Mouse (Mus musculus): Measurements from ENCODE around the gene Rps2. TPM values are rescaled to one million over a fixed set of nuclear protein-coding genes. Genes with fewer than 3 reads are reported as not detected.
A peak's percentile ranks its signal among the peaks of the same experiment; 100 is the strongest.

Gene Rps2
- polyA plus RNA-seq, 1 experiment from 2014 or later = 1,443 TPM

DNA sequence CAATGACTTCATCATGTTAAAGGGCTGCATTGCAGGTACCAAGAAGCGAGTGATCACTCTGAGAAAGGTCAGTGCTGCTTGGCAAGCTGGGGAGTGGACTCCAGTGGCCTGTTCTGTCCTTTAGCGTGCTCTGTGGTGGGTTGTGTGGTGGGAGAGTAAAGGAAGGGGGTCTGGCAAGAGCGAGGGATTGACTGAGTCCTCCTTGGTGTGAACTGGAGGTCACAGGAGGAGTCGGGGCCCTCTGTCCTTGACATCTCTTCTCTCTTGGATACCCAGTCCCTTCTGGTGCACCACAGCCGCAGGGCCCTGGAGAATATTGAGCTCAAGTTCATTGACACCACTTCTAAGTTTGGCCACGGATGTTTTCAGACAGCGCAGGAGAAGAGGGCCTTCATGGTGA, 17.5 kb downstream of the Rps2 start:
- peaks cover 10% of the 10 kb centered on the region; the same call in 1 of the 2 replicates for H3K36me3 ChIP-seq
- no peaks in the 10 kb centered on the region for H3K9me3 ChIP-seq
- H3K9ac ChIP-seq = no peak overlapping the region
- WGBS = 83% methylated on average over 7 of the region's 7 CpGs
- peak overlapping the region; percentile 62; the same call in 1 of the 2 replicates for H3K27ac ChIP-seq
- peak overlapping the region; percentile 85 for H3K4me2 ChIP-seq
- H3K4me1 ChIP-seq = peaks cover 17% of the 10 kb centered on the region
- no peaks in the 10 kb centered on the region for H3K27me3 ChIP-seq
- no peak overlapping the region for H3K4me3 ChIP-seq
- ATAC-seq (ENCODE audit: insufficient number of reproducible peaks, insufficient read depth, low FRiP score, low TSS enrichment, low read depth) = no peak

DNA sequence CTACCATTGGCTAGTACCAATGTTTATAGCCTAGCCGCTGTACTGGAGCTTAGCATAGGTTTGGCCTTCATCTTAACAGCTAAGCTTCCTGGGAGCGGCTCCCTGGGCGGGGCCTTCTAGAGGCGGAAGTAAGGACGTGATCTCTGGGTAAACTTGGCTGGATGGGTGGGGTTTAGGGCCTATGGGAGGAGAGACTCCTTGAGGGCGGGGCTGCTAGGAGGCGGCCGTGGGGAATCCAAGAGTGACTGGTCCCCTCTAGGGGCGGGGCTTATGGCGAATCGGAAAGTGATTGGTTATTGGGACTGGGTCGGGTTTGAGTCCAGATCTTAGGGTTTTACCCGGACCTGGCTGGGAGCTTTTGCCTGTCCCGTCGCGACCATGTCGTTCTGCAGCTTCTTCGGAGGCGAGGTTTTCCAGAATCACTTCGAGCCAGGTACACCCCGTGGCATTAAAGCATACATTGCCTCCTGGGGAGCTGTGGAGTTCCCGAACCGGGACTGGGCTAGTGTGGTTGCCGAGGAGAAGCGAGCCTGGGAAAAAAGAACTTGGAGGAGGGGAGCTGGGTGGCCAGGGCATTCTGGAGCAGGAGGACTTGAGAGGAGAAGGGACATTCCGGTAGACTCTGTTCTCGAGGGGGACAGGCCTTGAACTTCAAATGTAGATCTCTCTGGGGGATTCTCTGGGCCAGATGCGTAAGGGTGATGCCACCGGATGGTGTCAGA, 18.6 kb downstream of the Rps2 start, which contains the start of gene Msrb1:
Gene Msrb1, plus strand, starts transcription at position 313 of the 722 bp plus-strand sequence.
- peaks cover 18% of the 10 kb centered on the region for H3K36me3 ChIP-seq
- H3K27me3 ChIP-seq = no peaks in the 10 kb centered on the region
- 2% methylated on average over 29 of the region's 29 CpGs for WGBS
- H3K4me3 ChIP-seq = peak within 1 kb of the TSS; percentile 59
- peak within 1 kb of the TSS; percentile 62 for H3K27ac ChIP-seq
- peak within 1 kb of the TSS; percentile 72 for H3K9ac ChIP-seq
- peak; percentile 93 for ATAC-seq (ENCODE audit: insufficient number of reproducible peaks, insufficient read depth, low FRiP score, low TSS enrichment, low read depth)
- H3K4me1 ChIP-seq = peaks cover 17% of the 10 kb centered on the region
- H3K9me3 ChIP-seq = no peaks in the 10 kb centered on the region
- peak within 1 kb of the TSS; percentile 85 for H3K4me2 ChIP-seq

DNA sequence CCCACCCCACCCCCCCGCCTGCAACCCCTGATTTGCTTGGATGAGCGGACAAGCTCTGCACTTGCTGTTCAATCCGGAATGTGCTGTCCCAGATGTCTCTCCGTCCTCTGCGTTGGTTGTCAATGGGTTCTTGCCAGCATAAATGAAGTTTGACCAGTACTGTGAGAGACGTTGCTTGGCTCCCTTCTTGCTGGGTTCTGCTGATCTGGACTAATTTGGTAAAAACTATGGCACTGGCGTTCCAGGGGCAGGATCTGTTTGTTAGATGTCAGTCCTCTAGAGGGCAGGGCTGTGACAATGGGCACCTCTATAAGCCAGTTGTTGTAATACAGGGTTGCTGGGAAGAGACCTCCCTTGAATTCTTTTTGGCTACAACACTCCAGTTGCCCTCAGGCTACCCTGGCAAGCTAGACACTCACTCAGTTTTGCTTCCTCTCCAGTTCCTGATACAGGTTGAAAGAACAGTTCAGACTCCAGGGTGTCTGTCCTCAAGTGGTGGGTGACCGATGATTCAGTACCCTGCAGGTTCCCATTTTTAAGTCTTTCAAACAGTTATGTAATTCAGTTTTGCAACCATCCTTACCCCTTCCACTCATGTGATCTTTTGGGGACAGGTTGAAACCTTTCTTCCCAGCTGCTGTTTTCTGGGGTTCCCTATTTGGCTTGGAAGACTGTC, 19.4 kb downstream of the Rps2 start:
- H3K4me2 ChIP-seq = peak overlapping the region; percentile 85
- peak overlapping the region; percentile 72 for H3K9ac ChIP-seq
- H3K4me3 ChIP-seq = peak overlapping the region; percentile 59
- peaks cover 17% of the 10 kb centered on the region for H3K4me1 ChIP-seq
- WGBS = 19% methylated on average over 8 of the region's 8 CpGs
- no peak overlapping the region for H3K27ac ChIP-seq
- no peak for ATAC-seq (ENCODE audit: insufficient number of reproducible peaks, insufficient read depth, low FRiP score, low TSS enrichment, low read depth)
- H3K36me3 ChIP-seq = peaks cover 24% of the 10 kb centered on the region
- no peaks in the 10 kb centered on the region for H3K27me3 ChIP-seq
- H3K9me3 ChIP-seq = no peaks in the 10 kb centered on the region

DNA sequence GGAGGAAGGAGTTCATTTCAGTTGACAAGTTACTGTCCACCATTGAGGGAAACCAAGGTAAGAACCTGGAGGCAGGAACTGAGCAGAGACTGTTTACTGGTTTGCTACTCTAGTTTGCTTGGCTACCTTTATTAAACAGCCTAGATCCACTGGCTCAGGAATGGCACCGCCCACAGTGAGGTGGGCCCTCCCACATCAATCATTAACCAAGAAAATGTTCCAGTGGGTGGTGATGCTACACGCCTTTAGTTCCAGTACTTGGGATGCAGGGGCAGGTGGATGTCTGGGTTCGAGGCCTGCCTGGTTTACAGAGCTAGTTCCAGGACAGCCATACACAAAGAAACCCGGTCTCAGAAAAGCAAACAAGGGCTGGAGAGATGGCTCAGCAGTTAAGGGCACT, 20.3 kb downstream of the Rps2 start:
- no peak for ATAC-seq (ENCODE audit: insufficient number of reproducible peaks, insufficient read depth, low FRiP score, low TSS enrichment, low read depth)

DNA sequence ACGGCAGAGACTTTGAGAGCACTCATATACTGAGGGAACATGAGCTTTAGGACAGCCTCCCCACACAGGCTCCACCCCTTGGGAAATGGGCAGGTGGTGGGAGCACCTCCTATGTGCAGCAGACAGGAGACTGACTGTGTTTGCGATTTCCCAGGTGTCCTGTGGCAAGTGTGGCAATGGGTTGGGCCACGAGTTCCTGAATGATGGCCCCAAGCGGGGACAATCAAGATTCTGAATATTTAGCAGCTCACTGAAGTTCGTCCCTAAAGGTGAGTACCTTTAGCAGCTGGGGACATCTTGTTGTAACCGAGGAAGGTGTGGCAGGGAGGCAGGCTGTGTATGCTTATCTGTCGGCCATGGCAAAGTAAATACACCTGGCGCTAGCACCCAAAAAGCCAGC, 22.0 kb downstream of the Rps2 start:
- H3K9me3 ChIP-seq = no peaks in the 10 kb centered on the region
- no peak overlapping the region for H3K4me3 ChIP-seq
- WGBS = 82% methylated on average over 8 of the region's 8 CpGs
- no peak for ATAC-seq (ENCODE audit: insufficient number of reproducible peaks, insufficient read depth, low FRiP score, low TSS enrichment, low read depth)
- no peak overlapping the region for H3K4me2 ChIP-seq
- no peaks in the 10 kb centered on the region for H3K27me3 ChIP-seq
- H3K36me3 ChIP-seq = peaks cover 32% of the 10 kb centered on the region
- no peak overlapping the region for H3K9ac ChIP-seq
- H3K27ac ChIP-seq = no peak overlapping the region
- peaks cover 17% of the 10 kb centered on the region for H3K4me1 ChIP-seq

More for the DNA sequence above, 20.3 kb downstream of the Rps2 start:
- no peak overlapping the region for H3K27ac ChIP-seq
- H3K27me3 ChIP-seq = no peaks in the 10 kb centered on the region
- H3K4me2 ChIP-seq = 0 out of 2 replicates have a peak overlapping the region, but pooled peaks have one; percentile 85
- 83% methylated on average over 4 of the region's 4 CpGs for WGBS
- H3K4me3 ChIP-seq = no peak overlapping the region
- H3K36me3 ChIP-seq = peaks cover 32% of the 10 kb centered on the region
- H3K4me1 ChIP-seq = peaks cover 17% of the 10 kb centered on the region
- no peaks in the 10 kb centered on the region for H3K9me3 ChIP-seq
- no peak overlapping the region for H3K9ac ChIP-seq

DNA sequence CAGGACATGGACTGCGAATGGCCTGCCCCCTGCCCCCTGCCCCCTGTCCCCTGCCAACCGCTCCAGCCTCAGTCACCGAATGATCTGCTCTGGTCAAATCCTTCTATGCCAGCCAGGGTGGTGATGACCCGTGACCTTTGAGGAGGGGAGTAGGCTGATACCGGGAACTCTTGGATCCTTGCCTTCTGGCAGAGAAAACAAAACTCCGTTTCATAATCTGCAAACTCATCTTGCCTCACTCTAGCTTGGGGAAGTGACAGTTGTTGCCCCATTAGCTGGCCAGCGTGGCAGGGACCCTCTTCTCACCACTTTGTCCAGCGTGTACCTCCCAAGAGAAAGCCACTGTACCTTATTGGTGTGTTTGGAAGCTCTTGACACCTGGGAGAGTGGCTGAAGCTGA, 24.4 kb downstream of the Rps2 start:
- no peaks in the 10 kb centered on the region for H3K9me3 ChIP-seq
- ATAC-seq (ENCODE audit: insufficient number of reproducible peaks, insufficient read depth, low FRiP score, low TSS enrichment, low read depth) = no peak
- no peak overlapping the region for H3K4me3 ChIP-seq
- H3K9ac ChIP-seq = no peak overlapping the region
- peaks cover 32% of the 10 kb centered on the region for H3K36me3 ChIP-seq
- no peaks in the 10 kb centered on the region for H3K27me3 ChIP-seq
- H3K4me1 ChIP-seq = peaks cover 25% of the 10 kb centered on the region
- 87% methylated on average over 8 of the region's 8 CpGs for WGBS
- H3K27ac ChIP-seq = no peak overlapping the region
- no peak overlapping the region for H3K4me2 ChIP-seq

DNA sequence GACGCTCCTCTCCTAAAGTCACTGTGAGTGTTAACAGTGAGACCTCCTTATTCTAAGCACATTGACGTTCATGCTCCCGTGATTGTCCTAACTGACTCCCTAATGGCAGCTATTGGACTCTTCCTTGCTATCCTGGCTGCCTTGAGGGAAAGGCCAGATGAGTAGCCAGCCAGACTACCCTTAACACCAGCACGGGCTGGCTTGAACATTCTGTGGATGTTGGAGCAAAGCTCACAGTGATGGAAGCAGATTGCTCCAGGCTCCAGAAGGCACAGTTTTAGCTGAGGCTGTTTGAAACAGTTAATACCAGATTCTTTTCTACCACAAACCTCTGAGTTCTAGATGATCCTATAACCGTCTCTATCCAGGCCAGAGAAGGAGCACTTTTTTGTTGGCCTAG, 26.0 kb downstream of the Rps2 start:
- 69% methylated on average over 5 of the region's 5 CpGs for WGBS
- no peak overlapping the region for H3K4me2 ChIP-seq
- no peaks in the 10 kb centered on the region for H3K9me3 ChIP-seq
- H3K4me3 ChIP-seq = no peak overlapping the region
- no peak overlapping the region for H3K9ac ChIP-seq
- peaks cover 32% of the 10 kb centered on the region for H3K36me3 ChIP-seq
- ATAC-seq (ENCODE audit: insufficient number of reproducible peaks, insufficient read depth, low FRiP score, low TSS enrichment, low read depth) = no peak
- no peak overlapping the region for H3K27ac ChIP-seq
- no peaks in the 10 kb centered on the region for H3K27me3 ChIP-seq
- peaks cover 22% of the 10 kb centered on the region for H3K4me1 ChIP-seq

DNA sequence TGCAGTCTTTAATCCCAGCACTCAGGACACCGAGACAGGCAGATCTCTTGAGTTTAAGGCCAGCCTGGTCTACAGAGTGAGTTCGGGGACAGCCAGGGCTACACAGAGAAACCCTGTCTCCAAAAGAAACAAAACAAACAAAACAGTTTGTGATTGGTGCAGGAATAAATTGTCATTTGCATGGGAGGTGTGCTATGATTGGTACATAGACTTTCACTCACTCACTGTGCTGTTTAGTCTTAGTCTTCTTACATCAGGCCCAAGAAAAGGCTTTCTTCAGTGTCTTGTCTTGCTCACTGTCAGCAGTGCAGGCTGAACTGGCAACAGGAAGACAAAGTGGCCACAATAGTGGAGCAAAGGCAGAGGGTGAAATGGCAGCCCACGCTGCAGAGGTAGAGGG, 26.5 kb downstream of the Rps2 start:
- WGBS = 68% methylated on average over 3 of the region's 3 CpGs

DNA sequence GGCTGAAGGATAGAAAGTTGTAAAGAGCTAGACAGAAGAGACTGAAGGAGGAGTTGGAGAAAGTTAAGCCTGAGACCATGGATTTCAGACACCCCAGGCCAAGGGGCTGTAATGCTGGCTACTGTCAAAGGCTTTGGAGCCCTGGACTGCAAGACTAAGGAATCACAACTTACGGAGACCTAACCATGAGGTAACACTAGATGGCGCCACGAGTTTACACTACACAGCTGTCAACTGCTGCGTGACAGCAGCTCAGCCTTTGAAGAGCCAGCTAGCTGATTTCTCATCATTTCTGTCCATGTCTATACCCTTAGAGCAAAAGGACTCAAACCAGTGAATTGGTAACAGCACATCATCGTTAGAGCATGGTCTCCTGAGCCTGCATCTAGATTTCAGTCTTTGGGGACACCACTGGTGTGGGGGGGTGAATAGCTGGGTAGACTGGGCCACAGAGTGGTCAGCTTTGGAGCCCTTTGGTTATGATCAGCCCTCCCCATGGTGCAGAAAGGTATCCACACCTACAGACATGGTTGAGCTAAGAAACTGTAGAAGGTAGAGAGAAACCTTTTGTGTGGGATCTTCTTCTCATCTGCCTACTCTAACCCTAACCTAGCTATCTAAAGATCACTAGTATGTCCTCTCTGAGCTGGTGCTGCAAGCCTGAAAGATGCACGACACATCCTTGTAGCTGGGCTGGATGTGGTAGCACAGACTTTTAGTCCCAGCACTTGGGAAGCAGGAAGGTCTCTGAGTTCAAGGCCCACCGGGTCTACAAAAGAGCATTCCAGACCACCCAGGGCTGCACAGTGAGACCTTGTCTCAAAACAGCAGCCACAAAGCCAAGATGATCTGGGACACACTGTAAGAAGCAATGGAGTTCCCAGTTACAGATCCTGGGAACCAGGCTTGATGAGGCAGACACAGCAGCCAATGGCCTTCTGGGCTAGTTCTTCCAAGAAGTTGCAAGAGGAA, 27.9 kb downstream of the Rps2 start:
- Histone ChIP-seq H3K4me1 (peaks cover 22% of the 10 kb centered on the region), H3K9ac (no peak overlapping the region), H3K9me3 (no peaks in the 10 kb centered on the region), H3K27ac (peak overlapping the region; percentile 77), H3K36me3 (peaks cover 20% of the 10 kb centered on the region), H3K4me2 (no peak overlapping the region), H3K4me3 (no peak overlapping the region), H3K27me3 (peaks cover 11% of the 10 kb centered on the region)
- WGBS = 23% methylated on average over 7 of the region's 7 CpGs
- 0 out of 2 replicates have a peak, but pooled peaks have one; percentile 50 for ATAC-seq (ENCODE audit: insufficient number of reproducible peaks, insufficient read depth, low FRiP score, low TSS enrichment, low read depth)

More for the DNA sequence above, 26.5 kb downstream of the Rps2 start:
- Histone ChIP-seq H3K4me3 (no peak overlapping the region), H3K9ac (no peak overlapping the region), H3K4me2 (no peak overlapping the region), H3K36me3 (peaks cover 32% of the 10 kb centered on the region), H3K27ac (no peak overlapping the region), H3K9me3 (no peaks in the 10 kb centered on the region), H3K27me3 (no peaks in the 10 kb centered on the region), H3K4me1 (peaks cover 22% of the 10 kb centered on the region)
- ATAC-seq (ENCODE audit: insufficient number of reproducible peaks, insufficient read depth, low FRiP score, low TSS enrichment, low read depth) = no peak

DNA sequence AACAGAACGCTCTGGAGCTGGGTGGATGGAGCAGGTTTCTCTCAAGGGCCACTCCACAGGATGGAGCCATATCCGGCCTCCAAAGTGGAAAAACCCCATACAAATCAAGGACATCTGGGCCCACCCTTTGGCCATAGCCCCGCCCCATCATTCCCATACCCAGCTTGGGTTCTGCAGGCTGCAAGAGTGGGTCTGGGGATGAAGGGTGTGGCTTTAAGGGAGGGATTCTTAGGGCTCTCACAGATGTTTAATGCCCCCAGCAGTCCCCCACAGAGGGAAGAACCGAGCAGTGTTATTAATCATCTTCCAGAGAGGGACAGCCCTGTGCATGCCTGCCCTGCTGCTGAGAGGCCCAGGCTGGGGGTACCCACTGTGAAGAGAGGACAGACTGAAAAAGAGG, 29.1 kb downstream of the Rps2 start:
- Histone ChIP-seq H3K9me3 (no peaks in the 10 kb centered on the region), H3K4me1 (peaks cover 33% of the 10 kb centered on the region), H3K4me2 (no peak overlapping the region; the same call in 1 of the 2 replicates), H3K27me3 (peaks cover 22% of the 10 kb centered on the region), H3K4me3 (no peak overlapping the region), H3K9ac (0 out of 2 replicates have a peak overlapping the region, but pooled peaks have one; percentile 23), H3K27ac (peak overlapping the region; percentile 77), H3K36me3 (peaks cover 8% of the 10 kb centered on the region)
- WGBS = 30% methylated on average over 4 of the region's 4 CpGs
- peak; percentile 41; the same call in 1 of the 2 replicates for ATAC-seq (ENCODE audit: insufficient number of reproducible peaks, insufficient read depth, low FRiP score, low TSS enrichment, low read depth)

DNA sequence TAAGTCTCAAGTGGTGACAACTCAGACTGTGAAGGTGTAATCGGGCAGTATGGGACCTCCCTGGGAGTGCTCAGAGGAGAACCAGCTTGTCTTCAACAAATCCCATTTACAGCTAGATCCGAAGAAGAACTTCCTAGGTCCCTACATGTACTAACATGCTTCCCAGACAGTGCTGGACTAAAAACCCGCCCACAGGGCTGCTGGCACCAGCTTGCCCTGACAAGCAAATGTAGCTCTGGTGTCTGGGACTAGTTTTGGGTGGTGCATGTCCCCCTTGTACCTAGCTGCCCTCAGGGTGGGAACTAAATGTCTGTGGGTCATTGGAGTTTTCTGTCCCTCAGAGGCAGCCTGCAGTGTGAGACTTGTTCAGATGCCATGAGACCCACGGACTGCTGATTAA, 33.6 kb downstream of the Rps2 start:
- peak overlapping the region; percentile 45 for H3K4me2 ChIP-seq
- no peaks in the 10 kb centered on the region for H3K36me3 ChIP-seq
- 22% methylated on average over 4 of the region's 4 CpGs for WGBS
- no peak overlapping the region for H3K9ac ChIP-seq
- peaks cover 59% of the 10 kb centered on the region for H3K27me3 ChIP-seq
- H3K4me1 ChIP-seq = peaks cover 61% of the 10 kb centered on the region
- 0 out of 2 replicates have a peak overlapping the region, but pooled peaks have one; percentile 5 for H3K27ac ChIP-seq
- ATAC-seq (ENCODE audit: insufficient number of reproducible peaks, insufficient read depth, low FRiP score, low TSS enrichment, low read depth) = no peak
- H3K9me3 ChIP-seq = no peaks in the 10 kb centered on the region
- H3K4me3 ChIP-seq = peak overlapping the region; percentile 10; the same call in 1 of the 2 replicates
